Comparison of ENCODE assay signal across 9 mouse cellular contexts in genomic region chr12:117808355-117809326, GRCm38 (mm10). TPM values are rescaled to one million over a fixed set of nuclear protein-coding genes. Genes with fewer than 3 reads are reported as not detected.
A peak's percentile ranks its signal among the peaks of the same experiment; 100 is the strongest.
DNase-seq lines count a peak whose midpoint lies in the region; ATAC-seq and TF ChIP-seq lines count a peak whose summit lies in the region.
"Had no signal": no experiment of that assay in that cellular context is flagged by ENCODE, and none has a peak within 500 bp of the region (broad histone marks: within the 10 kb centered on the region; RNA-seq: fewer than 3 reads in every experiment).

No protein-coding gene starts in this region.

- TF ChIP-seq CTCF in lung, adult 2 months (IDR thresholded peaks at IDR 0.05; ENCODE audit: insufficient read depth, low read length): no peak

- no peaks in the 10 kb centered on the region for H3K36me3 ChIP-seq in lung, embryonic 16.5 days (ENCODE audit: control insufficient read depth, insufficient read depth, low read length)
- H3K36me3 ChIP-seq in forebrain, embryonic 15.5 days: no peaks in the 10 kb centered on the region
- H3K36me3 ChIP-seq in midbrain, embryonic 11.5 days (ENCODE audit: control insufficient read depth, insufficient read depth, low read length): no peaks in the 10 kb centered on the region
- H3K36me3 ChIP-seq: liver, embryonic 15.5 days had no signal

- no peak overlapping the region for H3K9ac ChIP-seq in lung, embryonic 16.5 days (ENCODE audit: low read length)
- no peak overlapping the region for H3K9ac ChIP-seq in forebrain, embryonic 15.5 days (replicated peaks)
- peak overlapping the region; percentile 30 for H3K9ac ChIP-seq in midbrain, embryonic 11.5 days (ENCODE audit: low read length)
- H3K9ac ChIP-seq: liver, embryonic 15.5 days had no signal

- peak overlapping the region; percentile 41 for H3K4me2 ChIP-seq in lung, embryonic 16.5 days (ENCODE audit: low read depth, low read length)
- peak overlapping the region; percentile 38 for H3K4me2 ChIP-seq in forebrain, embryonic 15.5 days (replicated peaks)
- peak overlapping the region; percentile 42 for H3K4me2 ChIP-seq in midbrain, embryonic 11.5 days
- H3K4me2 ChIP-seq: liver, embryonic 15.5 days had no signal

- no peak for DNase-seq in lung, adult 2 months
- DNase-seq in midbrain, embryonic 11.5 days (ENCODE audit: low spot score, missing footprints): peak; percentile 95
- no peak for DNase-seq in liver
- no peak for DNase-seq in right cerebral cortex, adult 2 months (ENCODE audit: low spot score in 2 of 2)
- no peak for DNase-seq in left cerebral cortex, adult 9 months (ENCODE audit: low spot score in 2 of 2)
- DNase-seq: kidney, adult 8-10 months had no signal

- H3K4me3 ChIP-seq in lung, embryonic 16.5 days (ENCODE audit: low read length): no peak overlapping the region
- no peak overlapping the region for H3K4me3 ChIP-seq in lung, adult 2 months (replicated peaks; ENCODE audit: extremely low read depth, low read depth, low read length)
- H3K4me3 ChIP-seq in forebrain, embryonic 15.5 days: peak overlapping the region; percentile 1; the same call in 1 of the 2 replicates
- H3K4me3 ChIP-seq in midbrain, embryonic 11.5 days (ENCODE audit: low read depth, low read length): 0 out of 2 replicates have a peak overlapping the region, but pooled peaks have one; percentile 10
- H3K4me3 ChIP-seq: liver, embryonic 15.5 days had no signal

- H3K27me3 ChIP-seq in lung, embryonic 16.5 days (ENCODE audit: control insufficient read depth, insufficient read depth, low read depth, low read length): no peaks in the 10 kb centered on the region
- H3K27me3 ChIP-seq in forebrain, embryonic 15.5 days: peaks cover 20% of the 10 kb centered on the region; the same call in 1 of the 2 replicates
- 0 out of 2 replicates have a peak, but pooled peaks cover 3% of the 10 kb centered on the region for H3K27me3 ChIP-seq in midbrain, embryonic 11.5 days (ENCODE audit: control insufficient read depth, insufficient read depth, low read length)
- H3K27me3 ChIP-seq: liver, embryonic 15.5 days had no signal

- ATAC-seq in lung, embryonic 16.5 days (ENCODE audit: low read depth): no peak
- no peak for ATAC-seq in forebrain, embryonic 15.5 days (replicated peaks)
- peak; percentile 83 for ATAC-seq in midbrain, embryonic 11.5 days (ENCODE audit: low FRiP score)

- no peaks in the 10 kb centered on the region for H3K9me3 ChIP-seq in lung, embryonic 16.5 days (ENCODE audit: control insufficient read depth, low read length)
- no peaks in the 10 kb centered on the region for H3K9me3 ChIP-seq in forebrain, embryonic 15.5 days
- H3K9me3 ChIP-seq in midbrain, embryonic 11.5 days (ENCODE audit: control insufficient read depth, low read length): no peaks in the 10 kb centered on the region
- H3K9me3 ChIP-seq: liver, embryonic 15.5 days had no signal

- no peaks in the 10 kb centered on the region; the same call in 1 of the 2 replicates for H3K4me1 ChIP-seq in lung, embryonic 16.5 days (replicated peaks; ENCODE audit: control insufficient read depth, insufficient read depth, low read length)
- no peaks in the 10 kb centered on the region for H3K4me1 ChIP-seq in lung, adult 2 months (ENCODE audit: control insufficient read depth, insufficient read depth, low read length)
- H3K4me1 ChIP-seq in forebrain, embryonic 15.5 days: peaks cover 47% of the 10 kb centered on the region
- peaks cover 36% of the 10 kb centered on the region for H3K4me1 ChIP-seq in midbrain, embryonic 11.5 days (ENCODE audit: control insufficient read depth, insufficient read depth, low read length)
- H3K4me1 ChIP-seq: liver, embryonic 15.5 days had no signal

- 37% methylated on average over 17 of the region's 17 CpGs for WGBS in lung, embryonic 16.5 days
- WGBS in lung, adult 2 months: 50% methylated on average over 17 of the region's 17 CpGs
- WGBS in forebrain, embryonic 15.5 days: 11% methylated on average over 17 of the region's 17 CpGs
- 31% methylated on average over 17 of the region's 17 CpGs for WGBS in midbrain, embryonic 11.5 days

- no peak for TF ChIP-seq POLR2A in lung, adult 2 months (IDR thresholded peaks at IDR 0.05; ENCODE audit: borderline replicate concordance, extremely low read depth, low read depth, low read length)

- no peak overlapping the region for H3K27ac ChIP-seq in lung, embryonic 16.5 days (ENCODE audit: low read length)
- 0 out of 2 replicates have a peak overlapping the region, but pooled peaks have one; percentile 5 for H3K27ac ChIP-seq in forebrain, embryonic 15.5 days (replicated peaks)
- H3K27ac ChIP-seq in midbrain, embryonic 11.5 days (ENCODE audit: low read depth, low read length): peak overlapping the region; percentile 71
- H3K27ac ChIP-seq: liver, embryonic 15.5 days had no signal

RNA-seq across cellular contexts. Expression of gene Cdca7l, which starts 4.6 kb away (rescaled TPM):
- polyA plus RNA-seq in lung, embryonic 16.5 days (2015; fragmentation: Nextera tagmentation; extraction: Ambion mirVana): 47.2 and 54.6 TPM in 2 replicates
- polyA plus RNA-seq in lung, adult 2 months (2012; rRNA removed): 2.1 and 2.6 TPM in 2 replicates
- polyA plus RNA-seq in forebrain, embryonic 15.5 days (2015; fragmentation: Nextera tagmentation; extraction: Ambion mirVana): 11.6 and 13.9 TPM in 2 replicates
- polyA plus RNA-seq in midbrain, embryonic 11.5 days (2014; fragmentation: Nextera tagmentation; extraction: Ambion mirVana): 41.2 and 45.2 TPM in 2 replicates

Comparison
In these comparisons a context has a peak if more than half of its experiments do, and no peak if none do; other contexts are left out.
1. H3K4me3 ChIP-seq: peak in forebrain, embryonic 15.5 days (single experiment) and midbrain, embryonic 11.5 days (single experiment); none in lung, embryonic 16.5 days (single experiment) and lung, adult 2 months (single experiment).
2. Peak in every context shown above with its lines, with median percentiles within 50 percentile points of each other: H3K4me2 ChIP-seq.